Mouse (Mus musculus): ENCODE data around the gene Cmip. TPM values are rescaled to one million over a fixed set of nuclear protein-coding genes. Genes with fewer than 3 reads are reported as not detected.

The Cmip gene
- total and polyA plus RNA-seq, 3 experiments: 17.0 to 71.8 TPM; not detected in 1

GRCm38 (mm10) chr8:117440759-117441158, 183.9 kb downstream of the Cmip start:
- peaks cover 0 to 3% of the 10 kb centered on the region in 2 experiments; a peak in 1 of 4 replicates for H3K4me1 ChIP-seq (ENCODE audit: control insufficient read depth in 1 of 2, insufficient read depth in 2 of 2, low read length in 2 of 2)
- H3K9me3 ChIP-seq (replicated peaks; ENCODE audit: insufficient read depth, low read length): no peaks in the 10 kb centered on the region
- no peak overlapping the region for H3K9ac ChIP-seq (ENCODE audit: control insufficient read depth, low read depth, low read length, poor library complexity, severe bottlenecking)
- TF ChIP-seq POLR2AphosphoS5 (IDR thresholded peaks at IDR 0.05; ENCODE audit: borderline replicate concordance, low read depth, low read length): no peak
- TF ChIP-seq HCFC1 (IDR thresholded peaks at IDR 0.05; ENCODE audit: low read depth, low read length): no peak
- TF ChIP-seq SIN3A (IDR thresholded peaks at IDR 0.05; ENCODE audit: low read length): no peak
- TF ChIP-seq MAFK (IDR thresholded peaks at IDR 0.05; ENCODE audit: borderline replicate concordance, low read depth, low read length): no peak
- TF ChIP-seq ELF1 (IDR thresholded peaks at IDR 0.05; ENCODE audit: low read depth, low read length): no peak
- no peak for TF ChIP-seq ZNF384 (IDR thresholded peaks at IDR 0.05; ENCODE audit: low read depth, low read length)
- TF ChIP-seq ZMIZ1 (IDR thresholded peaks at IDR 0.05; ENCODE audit: low read depth, low read length): no peak
- TF ChIP-seq USF1 (IDR thresholded peaks at IDR 0.05; ENCODE audit: low read depth, low read length): no peak
- no peak for TF ChIP-seq POLR2A (IDR thresholded peaks at IDR 0.05; ENCODE audit: control insufficient read depth in 1 of 2, insufficient read depth in 1 of 2, low read depth in 1 of 2, low read length in 2 of 2, poor library complexity in 1 of 2)
- TF ChIP-seq EP300 (IDR thresholded peaks at IDR 0.05; ENCODE audit: low read depth in 1 of 2, low read length in 2 of 2): no peak
- TF ChIP-seq ZC3H11A (IDR thresholded peaks at IDR 0.05; ENCODE audit: low read depth, low read length): no peak
- no peak for TF ChIP-seq CHD1 (IDR thresholded peaks at IDR 0.05; ENCODE audit: low read depth, low read length)
- TF ChIP-seq TCF12 (IDR thresholded peaks at IDR 0.05; ENCODE audit: low read depth, low read length): no peak
- no peak for TF ChIP-seq MXI1 (IDR thresholded peaks at IDR 0.05; ENCODE audit: low read depth, low read length)
- no peak for TF ChIP-seq NRF1 (IDR thresholded peaks at IDR 0.05; ENCODE audit: insufficient read depth, low read depth, low read length, poor library complexity, severe bottlenecking)
- TF ChIP-seq GABPA (IDR thresholded peaks at IDR 0.05; ENCODE audit: low read depth, low read length): no peak
- no peak for TF ChIP-seq RCOR1 (IDR thresholded peaks at IDR 0.05; ENCODE audit: low read depth, low read length)
- TF ChIP-seq TAL1 (IDR thresholded peaks at IDR 0.05; ENCODE audit: low read length): no peak
- TF ChIP-seq KAT2A (conservative IDR thresholded peaks at IDR 0.05; ENCODE audit: low read depth, low read length): no peak
- no peaks in the 10 kb centered on the region for H3K79me2 ChIP-seq (ENCODE audit: control insufficient read depth, insufficient read depth, low read length, poor library complexity)
- H3K27me3 ChIP-seq (ENCODE audit: control insufficient read depth in 1 of 2, insufficient read depth in 2 of 2, low read length in 2 of 2): no peaks in the 10 kb centered on the region
- H3K27ac ChIP-seq (ENCODE audit: control insufficient read depth, low read depth, low read length): no peak overlapping the region
- H3K36me3 ChIP-seq (ENCODE audit: control insufficient read depth in 1 of 2, insufficient read depth in 2 of 2, low read length in 2 of 2): peaks cover 0 to 3% of the 10 kb centered on the region in 2 experiments; a peak in 1 of 4 replicates
- H3K4me3 ChIP-seq (ENCODE audit: control insufficient read depth in 1 of 2, insufficient read depth in 1 of 2, low read depth in 2 of 2, low read length in 2 of 2): no peak overlapping the region
- no peak for DNase-seq (ENCODE audit: low read depth, low spot score)

- Histone ChIP-seq H3K27ac (ENCODE audit: control insufficient read depth, low read depth, low read length) (no peak overlapping the region), H3K9me3 (replicated peaks; ENCODE audit: insufficient read depth, low read length) (no peaks in the 10 kb centered on the region), H3K9ac (ENCODE audit: control insufficient read depth, low read depth, low read length, poor library complexity, severe bottlenecking) (no peak overlapping the region), H3K36me3 (ENCODE audit: control insufficient read depth in 1 of 2, insufficient read depth in 2 of 2, low read length in 2 of 2) (peaks cover 0 to 6% of the 10 kb centered on the region in 2 experiments; a peak in 1 of 4 replicates), H3K79me2 (ENCODE audit: control insufficient read depth, insufficient read depth, low read length, poor library complexity) (no peaks in the 10 kb centered on the region), H3K4me3 (ENCODE audit: control insufficient read depth in 1 of 2, insufficient read depth in 1 of 2, low read depth in 2 of 2, low read length in 2 of 2) (no peak overlapping the region), H3K27me3 (ENCODE audit: control insufficient read depth in 1 of 2, insufficient read depth in 2 of 2, low read length in 2 of 2) (no peaks in the 10 kb centered on the region), H3K4me1 (ENCODE audit: control insufficient read depth in 1 of 2, insufficient read depth in 2 of 2, low read length in 2 of 2) (no peaks in the 10 kb centered on the region)
- DNase-seq (ENCODE audit: low read depth, low spot score): no peak
- TF ChIP-seq EP300 (IDR thresholded peaks at IDR 0.05; ENCODE audit: low read depth in 1 of 2, low read length in 2 of 2) (no peak), TCF12 (IDR thresholded peaks at IDR 0.05; ENCODE audit: low read depth, low read length) (no peak), USF1 (IDR thresholded peaks at IDR 0.05; ENCODE audit: low read depth, low read length) (no peak), POLR2AphosphoS2 (IDR thresholded peaks at IDR 0.05; ENCODE audit: low read length) (no peak)
These were observed 188.6 kb downstream of the Cmip start for GRCm38 (mm10) chr8:117445507-117445906.

Measured in MEL (cell line).